In genomic region chr16:65029675-65030074, GRCm38 (mm10) we compare ENCODE assay signal across 10 mouse cellular contexts.
DNase-seq lines count a peak whose midpoint lies in the region; ATAC-seq lines count a peak whose summit lies in the region.
"Had no signal": no experiment of that assay in that cellular context is flagged by ENCODE, and none has a peak within 500 bp of the region (broad histone marks: within the 10 kb centered on the region; RNA-seq: fewer than 3 reads in every experiment).

No protein-coding gene starts in this region.

- H3K36me3 ChIP-seq in midbrain, embryonic 14.5 days (ENCODE audit: control insufficient read depth, insufficient read depth, low read length), result no peaks in the 10 kb centered on the region
- H3K36me3 ChIP-seq in midbrain, embryonic 10.5 days, result no peaks in the 10 kb centered on the region
- H3K36me3 ChIP-seq: midbrain, embryonic 12.5 days had no signal

- H3K4me3 ChIP-seq in midbrain, embryonic 14.5 days (replicated peaks; ENCODE audit: low read depth, low read length), result no peak overlapping the region
- no peak overlapping the region for H3K4me3 ChIP-seq in midbrain, embryonic 10.5 days
- H3K4me3 ChIP-seq: midbrain, embryonic 12.5 days had no signal

- ATAC-seq in midbrain, embryonic 14.5 days (ENCODE audit: low FRiP score, low TSS enrichment), result no peak
- no peak for ATAC-seq in erythroblast, adult 5-6 weeks (replicated peaks; ENCODE audit: low FRiP score, poor library complexity, severe bottlenecking)

- WGBS in midbrain, embryonic 14.5 days, result 92% methylated on average over 1 of the region's 1 CpGs
- WGBS in midbrain, embryonic 10.5 days, result 96% methylated on average over 1 of the region's 1 CpGs

- H3K9ac ChIP-seq in midbrain, embryonic 14.5 days (replicated peaks; ENCODE audit: low read length), result no peak overlapping the region
- H3K9ac ChIP-seq: midbrain, embryonic 12.5 days had no signal

- no peaks in the 10 kb centered on the region for H3K27me3 ChIP-seq in midbrain, embryonic 14.5 days (ENCODE audit: control insufficient read depth, insufficient read depth, low read length)
- no peaks in the 10 kb centered on the region for H3K27me3 ChIP-seq in midbrain, embryonic 10.5 days (ENCODE audit: low read depth, poor library complexity, severe bottlenecking)
- H3K27me3 ChIP-seq: midbrain, embryonic 12.5 days had no signal

- H3K4me2 ChIP-seq in midbrain, embryonic 14.5 days (ENCODE audit: low read length), result no peak overlapping the region
- H3K4me2 ChIP-seq: midbrain, embryonic 12.5 days had no signal

- no peaks in the 10 kb centered on the region for H3K4me1 ChIP-seq in midbrain, embryonic 14.5 days (ENCODE audit: control insufficient read depth, insufficient read depth, low read length)
- no peaks in the 10 kb centered on the region for H3K4me1 ChIP-seq in midbrain, embryonic 10.5 days
- H3K4me1 ChIP-seq: midbrain, embryonic 12.5 days had no signal

- no peak overlapping the region for H3K27ac ChIP-seq in midbrain, embryonic 14.5 days (replicated peaks; ENCODE audit: low read depth, low read length)
- H3K27ac ChIP-seq in midbrain, embryonic 10.5 days (replicated peaks), result no peak overlapping the region
- H3K27ac ChIP-seq: kidney, postnatal 0 days; midbrain, embryonic 12.5 days had no signal

- peak; percentile 35 for DNase-seq in midbrain, embryonic 14.5 days
- no peak for DNase-seq in midbrain, embryonic 10.5 days (ENCODE audit: low spot score)
- peak; percentile 87 to 93 for DNase-seq in cerebellum, postnatal 14 days
- DNase-seq in layer of hippocampus, postnatal 14 days (ENCODE audit: low spot score in 2 of 2), result peak; percentile 52 to 89
- DNase-seq in right cerebral cortex, postnatal 25 days, result peak; percentile 7
- DNase-seq in urinary bladder, postnatal 4 days (ENCODE audit: low spot score in 2 of 2), result no peak
- no peak for DNase-seq in spleen, postnatal 14 days (ENCODE audit: low spot score in 2 of 2)

- no peaks in the 10 kb centered on the region for H3K9me3 ChIP-seq in midbrain, embryonic 14.5 days (ENCODE audit: control insufficient read depth, low read length)
- H3K9me3 ChIP-seq in midbrain, embryonic 10.5 days (replicated peaks), result 0 out of 2 replicates have a peak, but pooled peaks cover 3% of the 10 kb centered on the region
- H3K9me3 ChIP-seq: midbrain, embryonic 12.5 days had no signal

Comparison
In these comparisons a context has a peak if more than half of its experiments do, and no peak if none do; other contexts are left out.
1. DNase-seq: peak in midbrain, embryonic 14.5 days (single experiment), cerebellum, postnatal 14 days (2 of 2), layer of hippocampus, postnatal 14 days (2 of 2) and right cerebral cortex, postnatal 25 days (single experiment); none in midbrain, embryonic 10.5 days (single experiment), urinary bladder, postnatal 4 days (0 of 2) and spleen, postnatal 14 days (0 of 2).